Mouse (Mus musculus) megakaryocyte, embryonic 14.5 days (primary cell): ENCODE results near the gene Slc22a16.

Source experiments
- FLI1 ChIP-seq: IDR thresholded peaks from 2 replicates; pipeline ENCODE4 v1.6.1; 2012; ENCODE audit warnings: low read length, inconsistent platforms, mixed read lengths
- GATA1 ChIP-seq: IDR thresholded peaks from 3 replicates; pipeline ENCODE4 v1.6.1; 2012; ENCODE audit warnings: mixed read lengths, low read length, inconsistent platforms, borderline replicate concordance

DNA sequence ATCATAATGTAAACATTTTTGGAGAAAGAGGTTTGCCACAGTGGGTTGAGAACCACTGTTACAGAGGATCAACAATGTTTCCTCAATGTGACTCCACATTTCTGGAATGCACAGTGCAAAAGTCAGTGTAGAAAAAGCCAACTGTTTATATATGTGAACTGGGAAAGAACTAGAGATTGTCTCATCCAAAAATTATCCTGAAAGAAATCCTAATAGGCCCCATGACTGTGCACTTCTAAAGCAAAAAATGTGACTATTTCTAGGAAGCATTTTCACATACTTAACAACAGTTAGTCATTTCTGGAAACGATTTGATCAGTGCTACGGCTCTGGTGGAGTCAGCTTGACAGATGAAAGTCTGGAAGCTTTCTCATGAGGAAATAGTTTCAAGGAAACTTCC is 18.3 kb upstream of the Slc22a16 start:
- TF ChIP-seq GATA1, result no peak
- TF ChIP-seq FLI1, result no peak
